Mouse (Mus musculus) lung, postnatal 25 days (tissue): ENCODE data around the gene Il23r.
"Not testable (repeated sequence)": the region's sequence is repeated elsewhere in the genome, so short reads cannot be mapped to it uniquely, and the experiment has no call there.

ENCODE experiments used
- DNase-seq: peaks from one replicate; pipeline ENCODE4 v3.0.0; 2022; ENCODE audit warnings: low spot score

The Il23r gene

DNA sequence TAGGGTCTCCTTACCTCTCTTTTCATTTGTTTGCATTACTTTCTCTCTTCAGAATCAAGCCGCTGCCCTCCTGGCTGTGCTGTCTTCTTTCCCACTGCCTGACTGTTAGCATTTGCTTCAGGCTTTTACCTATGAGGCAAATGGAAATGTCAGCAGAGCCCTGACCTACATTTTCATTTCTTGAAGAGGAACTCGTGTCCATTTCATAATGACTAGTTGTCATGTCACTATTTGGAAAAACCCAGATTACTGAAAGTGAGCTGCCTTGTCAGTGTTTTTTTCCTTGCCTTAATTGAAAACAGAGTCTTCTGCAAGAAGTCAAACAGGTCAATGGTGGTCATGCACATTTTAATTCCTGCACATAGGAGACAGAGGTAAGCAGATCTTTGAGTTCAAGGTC, at the start of gene Il23r:
Gene Il23r (minus strand): TSS at position 101 of the 400 bp plus-strand sequence.
- DNase-seq = no peak

DNA sequence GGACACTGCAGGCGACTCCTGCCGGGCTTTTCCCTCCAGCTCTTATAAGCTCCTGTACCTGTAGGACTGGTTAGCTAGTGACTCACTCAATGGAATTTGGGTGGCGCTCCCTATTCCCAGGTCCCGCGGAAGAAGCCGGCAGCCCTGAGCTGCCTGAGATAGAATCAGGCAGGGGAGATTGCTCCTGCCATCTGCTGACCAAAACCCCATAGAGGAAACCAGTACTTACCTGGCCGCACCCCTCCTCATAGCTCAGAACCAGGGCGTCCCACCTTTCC, 44.1 kb upstream of the Il23r start, which contains the start of gene Tacstd2:
Gene Tacstd2 (minus strand): TSS at position 20 of the 278 bp plus-strand sequence.
- DNase-seq = peak; percentile 64

DNA sequence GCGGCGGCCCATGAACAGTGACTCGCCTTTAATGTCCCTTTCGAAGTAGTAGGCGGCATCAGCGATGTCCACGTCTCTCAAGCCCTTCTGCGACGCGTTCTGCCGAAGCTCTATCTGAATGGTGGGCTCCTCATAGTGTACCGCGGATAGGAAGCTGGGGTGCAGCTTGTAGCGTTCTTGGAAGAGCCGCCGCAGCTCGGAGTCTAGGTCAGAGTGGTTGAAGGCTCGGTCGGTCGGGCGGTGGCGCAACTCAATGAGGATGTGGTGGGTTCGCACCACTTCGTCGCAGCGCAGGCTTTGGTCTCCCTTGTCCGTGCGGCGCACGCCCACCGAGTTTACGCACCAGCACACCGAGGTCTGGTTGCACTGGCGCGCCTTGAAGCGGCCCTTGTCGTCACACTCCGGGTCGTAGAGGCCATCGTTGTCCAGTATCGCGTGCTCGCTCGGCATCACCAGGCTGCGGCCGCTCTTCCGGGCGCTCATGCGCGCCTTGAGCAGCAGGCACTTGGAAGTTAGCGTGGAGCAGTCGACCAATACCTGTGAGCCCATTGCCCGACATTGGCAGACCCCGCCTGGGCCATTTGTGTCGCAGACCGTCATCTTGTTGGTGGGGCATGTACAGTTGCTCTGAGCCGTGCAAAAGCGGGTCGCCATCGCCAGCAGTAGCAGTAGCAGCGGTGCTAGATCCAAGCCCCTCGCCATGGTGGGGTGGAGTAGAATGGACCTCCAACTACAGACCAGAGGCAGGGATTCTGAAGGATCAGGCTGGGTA, 43.5 kb upstream of the Il23r start:
- peak; percentile 51 for DNase-seq

DNA sequence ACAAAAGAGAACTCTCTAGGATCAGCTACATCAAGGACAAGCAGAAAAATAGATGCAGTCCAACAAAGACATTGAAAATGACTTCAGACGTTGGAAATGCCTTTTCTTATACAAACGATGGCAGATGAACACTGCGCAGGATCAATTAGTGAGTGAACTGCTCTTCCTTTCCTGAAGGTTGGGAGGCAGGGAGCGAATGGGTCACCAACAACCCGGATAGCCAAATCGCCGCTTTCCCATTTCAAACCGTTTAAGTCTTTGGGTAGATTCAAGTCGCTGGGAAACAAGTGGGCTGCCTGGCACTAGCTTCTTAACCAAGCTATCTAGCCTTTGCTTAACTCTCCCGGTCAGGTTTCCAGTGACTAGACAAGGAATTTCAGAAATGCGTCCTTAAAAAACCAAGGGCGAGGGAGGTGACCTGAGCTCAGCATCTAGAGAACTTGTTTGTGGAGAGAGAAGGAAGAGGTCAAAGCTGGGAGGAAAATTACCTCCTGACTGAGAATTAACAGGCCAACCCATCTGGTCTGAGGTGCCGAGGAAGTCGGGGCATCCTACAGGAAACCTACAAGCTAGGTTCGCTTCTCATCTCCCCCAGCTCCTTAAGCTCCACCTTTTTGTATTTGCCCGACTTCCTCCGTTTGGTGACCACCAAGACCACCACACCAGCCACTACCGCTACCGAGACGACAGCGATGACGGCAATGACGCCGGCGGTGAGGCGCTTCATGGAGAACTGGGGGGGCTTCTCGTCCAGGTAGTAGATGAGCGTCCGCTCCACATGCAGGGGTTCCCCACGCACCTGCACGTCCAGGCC, 42.7 kb upstream of the Il23r start:
- peak; percentile 1 for DNase-seq

DNA sequence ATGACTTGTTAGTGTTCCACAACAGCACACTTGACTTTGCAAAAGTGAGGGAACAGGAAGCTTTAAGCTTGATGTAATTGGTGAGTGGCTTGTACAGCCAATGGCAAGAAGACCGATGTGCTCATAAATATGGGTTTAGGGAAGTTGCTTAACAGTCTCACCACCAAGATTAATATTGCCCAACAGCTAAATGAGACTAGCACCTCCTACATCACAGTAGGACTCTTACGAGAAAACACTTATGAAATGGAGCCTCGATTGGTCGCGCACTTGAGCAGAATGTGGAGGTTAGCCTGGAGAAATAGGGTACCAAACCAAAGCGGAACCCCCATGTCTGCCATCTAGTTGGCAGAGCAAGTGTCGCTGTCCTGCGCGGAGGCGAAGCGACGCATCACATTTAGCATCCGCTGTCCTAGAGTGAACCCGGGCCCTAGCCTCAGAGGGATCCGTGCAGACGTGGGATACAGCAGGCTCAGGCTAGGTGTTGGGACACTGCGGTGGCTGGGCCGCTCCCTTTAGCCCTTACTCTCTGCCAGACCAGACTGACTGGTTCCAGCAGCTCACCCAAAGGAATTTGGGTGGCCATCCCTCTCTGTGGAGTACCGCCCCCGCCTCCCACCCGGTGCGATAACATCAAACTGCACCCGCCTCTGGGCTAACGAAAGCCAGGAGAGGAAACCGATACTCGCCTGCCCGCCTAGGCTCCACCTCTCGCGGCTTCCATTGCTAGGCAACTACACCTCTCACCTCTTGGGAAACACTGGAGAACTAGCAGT, 41.2 kb upstream of the Il23r start:
- DNase-seq = peak; percentile 76

DNA sequence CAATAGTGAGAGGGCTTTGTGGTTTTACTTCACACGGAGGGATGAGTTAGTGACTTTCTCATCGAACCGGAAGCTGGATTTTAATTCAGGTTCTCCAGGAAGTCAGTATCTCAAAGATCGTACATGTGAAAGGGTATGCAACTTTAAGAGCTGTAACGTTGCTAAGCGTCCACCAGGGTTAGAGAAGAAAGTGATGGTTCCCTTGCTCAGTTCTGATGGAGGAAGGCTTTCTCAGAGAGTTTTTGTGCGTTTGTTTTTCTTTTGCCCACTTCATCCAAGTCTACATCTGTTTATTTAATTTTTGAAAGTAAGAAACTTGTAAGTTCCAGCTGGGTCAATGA, 40.1 kb upstream of the Il23r start:
- no peak for DNase-seq

DNA sequence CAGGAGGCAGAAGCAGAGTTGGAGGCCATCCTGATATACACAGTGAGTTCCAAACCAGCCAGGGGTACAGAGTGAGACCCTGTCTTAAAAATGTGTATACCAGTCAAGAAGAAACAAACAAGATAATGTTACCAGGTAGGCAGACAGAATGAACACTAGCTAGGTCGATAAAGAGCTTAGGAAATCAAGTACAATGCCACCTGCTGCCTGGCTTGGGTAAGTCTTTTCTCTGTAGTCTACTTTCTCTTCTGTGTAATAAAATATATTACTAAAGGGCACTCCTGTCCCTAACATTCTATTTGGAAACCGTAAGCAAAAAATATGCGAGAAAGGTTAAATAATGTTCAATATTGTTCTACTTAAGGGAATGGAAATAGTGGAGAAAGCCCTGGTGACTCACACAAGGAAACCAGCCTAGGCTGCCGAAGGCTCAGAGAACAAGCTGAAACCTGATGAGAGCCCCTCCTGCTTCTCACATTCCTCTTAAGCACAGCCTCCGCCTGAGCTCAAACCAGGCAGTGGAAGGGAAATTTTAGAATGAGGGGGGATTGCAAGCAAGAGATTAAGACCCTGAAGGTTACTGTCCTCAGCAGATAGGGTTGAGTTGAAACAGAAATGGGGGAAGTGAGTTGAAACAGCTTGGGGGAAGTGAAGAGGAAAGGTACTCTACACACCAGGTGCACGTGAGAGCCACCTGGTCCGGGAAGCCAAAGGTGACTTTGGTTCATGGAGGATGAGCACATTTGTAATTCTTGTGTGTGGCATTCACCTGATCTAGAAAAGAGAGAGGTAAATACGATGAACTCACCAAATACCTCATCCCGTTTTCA, 39.6 kb upstream of the Il23r start:
- DNase-seq = peak; percentile 28

DNA sequence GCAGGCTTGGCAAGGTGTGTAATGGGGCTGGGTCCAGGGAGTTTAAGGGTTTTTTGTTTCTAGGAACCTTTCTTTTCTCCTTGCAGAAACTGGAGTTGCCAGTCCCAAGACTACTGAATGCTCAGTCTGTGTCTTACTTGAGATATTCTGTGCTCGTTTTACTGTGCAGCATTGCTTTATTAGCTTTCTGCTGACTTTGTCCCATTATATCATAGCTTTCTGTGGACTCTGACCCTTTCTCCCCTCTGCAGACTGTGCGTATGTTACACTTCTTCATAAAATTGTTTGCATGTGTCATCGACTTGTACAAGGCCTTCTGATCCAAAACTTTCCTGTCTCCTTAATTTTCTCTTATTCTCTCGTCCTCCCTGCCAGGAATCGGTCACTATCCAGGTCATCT, 34.7 kb upstream of the Il23r start:
- DNase-seq = no peak

DNA sequence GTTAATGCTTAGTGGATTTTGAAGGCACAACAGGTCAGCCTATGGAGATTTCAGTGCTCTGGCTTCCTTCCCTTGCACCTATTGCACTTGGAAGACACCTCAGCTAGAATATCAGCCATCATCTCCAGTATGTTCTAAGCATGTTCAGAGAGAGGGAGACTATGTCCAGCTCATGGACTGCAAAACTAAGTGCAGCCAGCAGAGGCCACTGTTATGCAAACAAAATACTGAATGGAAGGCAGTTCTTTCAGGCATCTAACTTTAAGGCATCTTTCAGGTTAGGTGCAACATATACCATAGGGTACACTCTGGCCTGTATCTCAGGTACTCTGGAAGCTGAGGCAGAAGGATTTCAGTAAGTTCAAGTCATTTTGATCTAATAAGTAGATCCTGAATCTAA, 19.1 kb upstream of the Il23r start:
- peak; percentile 43 for DNase-seq

DNA sequence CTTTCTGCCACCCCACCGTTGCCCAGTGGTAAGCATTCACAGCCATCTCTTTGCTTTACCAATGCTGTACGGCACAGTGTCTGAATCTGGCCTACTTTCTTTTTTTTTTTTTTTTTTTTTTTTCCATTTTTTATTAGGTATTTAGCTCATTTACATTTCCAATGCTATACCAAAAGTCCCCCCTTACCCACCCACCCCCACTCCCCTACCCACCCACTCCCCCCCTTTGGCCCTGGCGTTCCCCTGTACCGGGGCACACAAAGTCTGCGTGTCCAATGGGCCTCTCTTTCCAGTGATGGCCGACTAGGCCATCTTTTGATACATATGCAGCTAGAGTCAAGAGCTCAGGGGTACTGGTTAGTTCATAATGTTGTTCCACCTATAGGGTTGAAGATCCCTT, 10.3 kb upstream of the Il23r start:
- DNase-seq = not testable (repeated sequence)

DNA sequence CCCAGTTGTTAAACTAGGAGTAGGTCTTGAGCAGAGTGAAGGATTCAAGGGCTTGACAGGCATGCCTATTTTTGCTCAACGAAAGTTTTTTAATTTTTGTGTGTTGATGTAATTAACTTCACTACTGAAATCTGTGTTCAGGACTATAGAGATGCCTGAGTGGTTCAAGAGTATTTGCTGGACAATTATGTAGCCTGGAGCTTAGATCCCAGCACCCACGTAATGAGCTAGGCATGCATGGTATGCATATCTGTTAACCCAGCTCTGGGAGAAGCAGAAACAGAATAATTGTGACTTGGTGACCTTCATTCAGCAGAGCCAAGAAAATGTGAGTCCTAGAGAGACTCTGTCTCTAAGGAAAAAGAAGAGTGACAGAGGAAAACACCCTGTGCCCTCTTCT, 10.6 kb downstream of the Il23r start:
- DNase-seq = peak; percentile 57

DNA sequence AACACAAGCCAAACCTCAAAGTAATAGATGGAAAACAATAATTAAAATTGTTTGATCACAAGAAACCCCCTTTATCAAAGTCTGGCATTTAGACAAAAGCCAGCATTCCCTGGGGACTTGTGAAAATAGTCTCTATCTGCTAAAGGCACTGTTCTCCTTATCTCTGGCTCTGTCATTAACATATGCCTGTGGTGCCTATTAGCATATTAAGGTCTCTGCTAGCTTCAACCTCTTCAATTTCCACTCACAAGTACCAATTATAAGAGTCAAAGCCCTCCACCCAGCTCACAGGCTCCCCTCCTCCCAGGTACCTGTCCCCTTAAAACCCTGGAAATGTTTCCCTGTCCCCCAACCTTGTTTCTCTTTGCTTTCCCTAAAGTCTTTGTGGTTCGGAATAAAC, 20.4 kb downstream of the Il23r start:
- DNase-seq = no peak

DNA sequence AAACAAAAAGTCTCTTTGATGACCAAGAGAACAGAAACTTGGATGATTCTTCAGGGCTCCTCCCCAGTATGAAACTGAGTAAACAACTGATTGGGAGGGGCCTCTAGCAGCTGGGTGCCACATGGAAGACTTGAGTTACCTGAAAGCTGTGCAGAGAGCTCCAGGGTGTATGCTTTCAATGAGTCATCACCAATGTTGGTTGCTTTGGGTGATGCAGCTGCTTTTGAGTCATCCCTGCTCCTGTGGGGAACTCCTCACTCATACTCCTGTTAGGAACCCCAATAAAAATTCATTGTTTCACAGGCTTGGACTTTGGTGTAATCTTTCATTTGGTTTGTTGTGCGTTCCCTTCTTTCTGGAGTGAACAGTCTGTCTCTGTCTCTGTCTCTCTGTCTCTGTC, 32.2 kb downstream of the Il23r start:
- DNase-seq = no peak

DNA sequence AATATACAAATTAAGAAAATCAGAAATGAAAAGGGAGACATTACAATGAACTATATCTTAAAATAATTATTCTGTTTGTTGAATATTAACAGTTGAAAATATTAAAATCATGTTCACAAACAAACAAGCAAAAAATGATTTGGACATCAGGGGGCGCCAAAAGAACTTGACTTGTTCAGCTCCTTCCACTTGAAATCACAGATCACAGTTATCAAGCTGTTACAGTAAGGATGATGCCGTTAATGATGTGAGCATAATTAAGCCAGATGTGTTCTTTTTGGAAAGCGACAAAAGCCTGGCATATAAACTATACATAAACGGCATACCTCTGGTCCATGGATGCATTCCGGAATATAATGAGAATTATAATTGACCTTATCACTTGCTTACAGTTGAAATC, 40.3 kb downstream of the Il23r start:
- DNase-seq = no peak

DNA sequence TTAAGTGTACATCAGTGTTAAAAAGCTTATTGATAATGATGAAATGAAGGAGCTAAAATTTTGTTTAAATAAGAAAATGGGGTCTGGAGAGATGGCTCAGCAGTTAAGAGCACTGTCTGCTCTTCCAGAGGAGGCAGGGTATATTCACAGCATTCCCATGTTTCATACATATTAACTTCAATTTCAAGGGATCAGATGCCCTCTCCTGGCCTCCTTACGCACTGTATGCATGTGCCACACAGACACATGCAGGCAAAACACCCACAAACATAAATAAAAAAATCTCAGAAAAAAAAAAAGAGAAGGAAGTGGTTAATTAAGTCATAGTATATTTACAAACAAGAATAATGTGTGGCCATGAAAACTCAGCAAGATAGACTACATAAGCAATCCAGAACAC, 45.8 kb downstream of the Il23r start:
- no peak for DNase-seq

DNA sequence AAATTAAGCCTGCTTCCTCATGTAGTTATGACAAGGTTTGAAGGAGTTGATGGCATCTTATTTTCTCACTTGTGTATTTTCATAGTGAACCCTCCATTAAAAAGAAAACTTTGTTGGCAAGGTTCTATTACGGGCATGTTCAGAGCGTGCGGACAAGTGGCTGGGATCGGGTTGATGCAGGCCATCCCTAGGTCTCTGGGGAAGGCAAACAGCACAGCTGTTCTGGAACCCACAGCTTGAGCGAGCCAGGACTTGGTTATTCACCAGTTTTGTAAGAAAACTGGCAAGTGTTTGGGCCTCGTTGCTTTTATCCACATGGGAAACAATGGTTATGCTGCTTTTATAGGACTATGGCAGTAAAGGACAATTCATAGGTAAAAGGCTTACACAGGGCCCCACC, 48.5 kb downstream of the Il23r start:
- no peak for DNase-seq

DNA sequence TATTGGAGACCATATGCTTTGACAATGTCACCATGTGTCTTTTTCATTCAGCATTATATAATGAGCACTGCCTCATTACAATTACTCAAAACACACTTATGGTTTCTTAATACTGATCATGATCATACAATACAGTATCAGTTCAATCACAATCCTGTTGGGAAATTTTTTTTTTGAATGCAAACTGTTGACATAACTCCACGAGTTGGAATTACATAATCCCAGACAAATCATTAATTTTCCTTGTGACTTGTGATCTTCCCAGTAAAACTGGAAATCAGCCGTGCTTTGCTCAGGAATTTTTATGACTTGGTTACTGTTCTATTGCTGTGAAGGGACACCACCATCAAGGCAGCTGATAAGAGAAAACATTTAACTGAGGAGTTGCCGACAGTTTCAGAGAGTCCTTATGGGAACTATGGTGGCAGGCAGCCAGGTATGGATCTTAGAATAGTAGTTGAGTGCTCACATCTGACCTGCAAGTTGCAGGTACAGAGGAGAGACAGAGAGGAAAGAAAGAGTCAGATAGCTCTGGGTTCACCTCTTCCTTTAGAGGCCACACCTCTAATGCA, 53.8 kb downstream of the Il23r start:
- no peak for DNase-seq

DNA sequence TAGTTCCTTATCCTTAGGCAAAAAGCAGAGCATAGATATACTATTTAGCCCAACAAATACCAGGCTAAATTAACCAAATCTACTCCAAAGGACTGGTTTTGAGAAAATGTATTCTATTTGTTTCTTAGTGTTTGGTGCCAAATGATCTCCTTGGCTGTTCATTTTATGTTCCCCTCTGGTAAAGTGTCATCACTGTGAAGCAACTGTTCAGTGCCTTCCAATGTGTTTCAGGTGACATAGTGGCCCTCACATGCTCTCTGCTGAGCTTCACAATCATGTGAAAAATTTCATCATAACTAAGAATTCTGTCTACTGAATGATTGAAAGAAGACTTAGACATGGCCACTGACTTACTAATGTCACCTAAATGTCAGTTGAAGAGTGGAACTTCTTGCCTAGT, 54.6 kb downstream of the Il23r start:
- no peak for DNase-seq

DNA sequence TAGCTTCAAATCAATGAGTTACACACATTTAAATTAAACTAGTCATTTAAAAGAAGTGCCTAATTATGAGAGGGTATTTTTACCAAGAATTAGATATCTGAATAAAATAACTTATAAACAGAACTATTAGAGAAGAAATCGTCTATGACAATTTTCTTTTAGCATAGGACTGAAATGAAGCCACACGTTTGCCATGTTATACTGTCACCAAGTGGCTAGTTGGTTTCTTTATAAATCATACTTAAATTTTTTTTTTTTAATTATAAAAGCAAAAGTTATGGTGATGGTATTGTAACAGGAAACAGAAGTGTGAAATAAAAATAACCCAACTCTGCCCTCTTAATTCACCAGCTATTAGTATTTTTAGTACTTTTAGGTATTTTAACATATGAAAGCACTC, 55.4 kb downstream of the Il23r start:
- DNase-seq = no peak

DNA sequence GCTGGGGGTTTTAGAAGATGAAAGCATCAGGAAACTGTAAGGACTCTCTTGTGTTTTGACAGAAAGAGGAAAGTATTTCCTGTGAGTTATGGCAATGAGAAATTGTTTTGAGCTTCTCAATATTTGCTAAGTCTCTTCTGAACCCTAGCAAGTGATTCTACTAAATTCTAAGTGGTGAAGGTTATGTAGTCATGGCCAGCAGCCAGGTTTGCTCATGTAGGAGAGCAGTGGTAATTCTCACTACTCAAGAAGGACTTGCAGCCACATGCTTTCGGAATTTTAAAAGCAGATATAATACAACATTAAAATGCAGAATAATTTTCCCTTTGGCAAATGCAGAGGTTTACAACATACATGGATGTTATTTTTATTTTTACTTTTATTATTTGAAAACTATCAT, 55.9 kb downstream of the Il23r start:
- DNase-seq = no peak

DNA sequence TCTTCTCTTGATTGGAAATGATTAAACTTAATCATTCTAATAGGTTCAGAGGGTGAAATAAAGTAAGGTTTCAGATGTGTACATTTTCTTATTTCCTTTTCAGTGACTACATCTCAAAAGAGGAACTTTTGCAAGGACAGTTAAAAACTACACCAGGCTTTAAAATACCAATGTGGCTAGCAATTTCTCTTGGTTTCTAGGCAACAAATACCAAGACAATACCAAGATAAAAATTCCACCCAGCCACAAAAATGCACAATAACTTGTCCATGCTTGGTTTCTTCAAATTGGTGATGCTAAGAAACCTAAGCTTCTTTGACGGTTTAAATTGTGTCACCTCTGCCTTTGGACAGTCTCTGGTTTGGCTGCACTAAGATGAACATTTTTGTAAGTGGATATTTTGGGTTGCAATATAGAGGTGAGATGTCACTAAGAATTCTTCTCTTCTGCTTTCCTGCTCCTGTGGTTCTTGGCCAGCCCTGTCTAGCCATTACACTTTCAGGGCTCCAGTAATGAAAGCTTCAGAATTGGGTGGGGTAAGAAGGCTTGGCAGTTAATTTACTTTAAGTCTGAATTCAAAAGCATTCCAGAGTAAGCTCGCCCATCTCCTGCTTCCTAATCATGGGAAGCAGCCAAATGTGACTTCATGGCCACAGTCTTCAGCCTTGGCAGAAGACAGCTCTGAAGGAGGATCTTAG, 56.8 kb downstream of the Il23r start:
- DNase-seq = no peak
